23 mouse cellular contexts compared by ENCODE assay signal in genomic region chr19:11989334-11989733, GRCm38 (mm10). TPM values are rescaled to one million over a fixed set of nuclear protein-coding genes. Genes with fewer than 3 reads are reported as not detected.
"Had no signal": no experiment of that assay in that cellular context is flagged by ENCODE, and none has a peak within 500 bp of the region (broad histone marks: within the 10 kb centered on the region; RNA-seq: fewer than 3 reads in every experiment).

No protein-coding gene starts in this region.

- DNase-seq: kidney, adult 8-10 months; kidney, postnatal 4 days; lung, adult 2 months; lung, postnatal 36 days; right cerebral cortex, adult 18-20 months; spleen, adult 18-20 months; thymus, postnatal 4 days had no signal

- H3K4me3 ChIP-seq: layer of hippocampus, adult 2 months; limb, embryonic 10.5 days; liver, embryonic 15.5 days; midbrain, embryonic 12.5 days had no signal

- H3K4me2 ChIP-seq: liver, embryonic 11.5 days; liver, embryonic 15.5 days; midbrain, embryonic 12.5 days had no signal

- H3K27ac ChIP-seq: kidney, postnatal 0 days; layer of hippocampus, adult 2 months; limb, embryonic 10.5 days; liver, embryonic 15.5 days; midbrain, embryonic 12.5 days; stomach, postnatal 0 days had no signal

- H3K9me3 ChIP-seq: limb, embryonic 10.5 days; liver, embryonic 15.5 days; midbrain, embryonic 12.5 days had no signal

- H3K9ac ChIP-seq: liver, embryonic 15.5 days; midbrain, embryonic 12.5 days had no signal

- ATAC-seq: intestine, postnatal 0 days; lung, postnatal 0 days; midbrain, embryonic 16.5 days had no signal

- H3K4me1 ChIP-seq: limb, embryonic 10.5 days; liver, embryonic 15.5 days; midbrain, embryonic 12.5 days had no signal

- H3K27me3 ChIP-seq: liver, embryonic 15.5 days; midbrain, embryonic 12.5 days had no signal

RNA-seq across cellular contexts. Expression of gene Olfr1423, which starts 51.8 kb away (rescaled TPM):
- total RNA-seq: layer of hippocampus, adult 2 months; layer of hippocampus, postnatal 10 days; left cerebral cortex, adult 18-20 months; left cerebral cortex, postnatal 14 days; megakaryocyte-erythroid progenitor cell, adult 5-6 weeks had no signal
- polyA plus RNA-seq: intestine, postnatal 0 days; kidney, postnatal 0 days; limb, embryonic 14.5 days; lung, adult 2 months; lung, postnatal 0 days; midbrain, embryonic 16.5 days; neural tube, embryonic 14.5 days; stomach, postnatal 0 days had no signal
